Mouse (Mus musculus): ENCODE measurements around the gene Cdk2. TPM values are rescaled to one million over a fixed set of nuclear protein-coding genes. Genes with fewer than 3 reads are reported as not detected.
"Not testable (repeated sequence)": the region's sequence is repeated elsewhere in the genome, so short reads cannot be mapped to it uniquely, and the experiment has no call there.

Gene Cdk2
- 10 to 100 TPM; 13.4 to 26.6 (median 19.3) TPM for total RNA-seq (2022)

- DNase-seq: peak; percentile 88
Observed at GRCm38 (mm10) chr10:128704491-128705316, at the start of gene Cdk2. Gene Cdk2, minus strand, starts transcription at chr10:128705031.

GRCm38 (mm10) chr10:128748252-128748864 is 43.5 kb upstream of the Cdk2 start:
- DNase-seq: peak; percentile 74

GRCm38 (mm10) chr10:128747646-128748251 is 42.9 kb upstream of the Cdk2 start, which contains the start of gene Pym1:
Gene Pym1, plus strand, starts transcription at chr10:128747889.
- peak; percentile 90 for DNase-seq

- no peak for DNase-seq
Observed at GRCm38 (mm10) chr10:128746972-128747645, 42.3 kb upstream of the Cdk2 start.

- no peak for DNase-seq
Observed at GRCm38 (mm10) chr10:128745946-128746613, 41.2 kb upstream of the Cdk2 start.

- no peak for DNase-seq
Observed at GRCm38 (mm10) chr10:128744680-128745601, 40.1 kb upstream of the Cdk2 start, which contains the start of gene Dgka. Gene Dgka, minus strand, starts transcription at chr10:128744855.

- no peak for DNase-seq
Observed at GRCm38 (mm10) chr10:128744211-128744610, 39.4 kb upstream of the Cdk2 start.

- peak; percentile 39 for DNase-seq
Observed at GRCm38 (mm10) chr10:128743791-128744191, 39.0 kb upstream of the Cdk2 start.

- DNase-seq: no peak
Observed at GRCm38 (mm10) chr10:128743235-128743634, 38.4 kb upstream of the Cdk2 start.

GRCm38 (mm10) chr10:128742616-128743015 is 37.8 kb upstream of the Cdk2 start:
- no peak for DNase-seq

GRCm38 (mm10) chr10:128740296-128740695 is 35.5 kb upstream of the Cdk2 start:
- no peak for DNase-seq

- DNase-seq: peak; percentile 47
Observed at GRCm38 (mm10) chr10:128737435-128737834, 32.6 kb upstream of the Cdk2 start.

- DNase-seq: no peak
Observed at GRCm38 (mm10) chr10:128731992-128732391, 27.2 kb upstream of the Cdk2 start.

- peak; percentile 45 for DNase-seq
Observed at GRCm38 (mm10) chr10:128731002-128731433, 26.2 kb upstream of the Cdk2 start.

- DNase-seq: no peak
Observed at GRCm38 (mm10) chr10:128728059-128728458, 23.2 kb upstream of the Cdk2 start.

- DNase-seq: not testable (repeated sequence)
Observed at GRCm38 (mm10) chr10:128725466-128725865, 20.6 kb upstream of the Cdk2 start.

GRCm38 (mm10) chr10:128715559-128716537 is 11.0 kb upstream of the Cdk2 start:
- no peak for DNase-seq

GRCm38 (mm10) chr10:128711318-128711717 is 6.5 kb upstream of the Cdk2 start:
- DNase-seq: not testable (repeated sequence)

GRCm38 (mm10) chr10:128705317-128705693 is 474 bp upstream of the Cdk2 start:
- DNase-seq: no peak

GRCm38 (mm10) chr10:128703895-128704294 is 936 bp downstream of the Cdk2 start, which contains the start of gene Pmel:
Gene Pmel, plus strand, starts transcription at chr10:128704195.
- DNase-seq: no peak
